Mouse (Mus musculus) liver, postnatal 0 days (tissue): ENCODE data around the gene Psg16. TPM values are rescaled to one million over a fixed set of nuclear protein-coding genes. Genes with fewer than 3 reads are reported as not detected.
A peak's percentile ranks its signal among the peaks of the same experiment; 100 is the strongest.
"Not testable (repeated sequence)": the region's sequence is repeated elsewhere in the genome, so short reads cannot be mapped to it uniquely, and the experiment has no call there.

Experiments
- ATAC-seq: fragments of 200-750 bp; cut with Nextera tagmentation; 2 replicates; pipeline ENCODE4 v1.8.0; 2017; ENCODE audit warnings: mild to moderate bottlenecking, moderate library complexity
- DNase-seq: peaks from one replicate; pipeline ENCODE4 v3.0.0-alpha.2; 2016
- H3K27ac ChIP-seq: fragments of 300-500 bp; sonication (generic); 2 replicates; pipeline ENCODE4 v1.5.1; 2014; ENCODE audit warnings: antibody characterized with exemption, moderate library complexity, mild to moderate bottlenecking, low read depth
- H3K27me3 ChIP-seq: fragments of 300-500 bp; sonication (generic); 2 replicates; pipeline ENCODE4 v1.6.1; 2014; ENCODE audit warnings: low read length, control low read depth, mixed read lengths; ENCODE audit not compliant: insufficient read depth
- H3K36me3 ChIP-seq: fragments of 300-500 bp; sonication (generic); replicated peaks from 2 replicates; pipeline ENCODE4 v1.6.1; 2014; ENCODE audit warnings: mild to moderate bottlenecking, control low read depth, low read length, moderate library complexity, mixed read lengths; ENCODE audit not compliant: insufficient read depth
- H3K4me1 ChIP-seq: fragments of 300-500 bp; sonication (generic); 2 replicates; pipeline ENCODE4 v1.6.1; 2014; ENCODE audit warnings: antibody characterized with exemption, mild to moderate bottlenecking, control low read depth; ENCODE audit not compliant: insufficient read depth
- H3K4me2 ChIP-seq: fragments of 300-500 bp; sonication (generic); 2 replicates; pipeline ENCODE4 v1.6.1; 2014; ENCODE audit warnings: low read depth, mild to moderate bottlenecking, low read length, moderate library complexity, mixed read lengths
- H3K4me3 ChIP-seq: fragments of 300-500 bp; sonication (generic); 2 replicates; pipeline ENCODE4 v1.5.1; 2014; ENCODE audit warnings: low read depth, low read length
- H3K9ac ChIP-seq: fragments of 300-500 bp; sonication (generic); replicated peaks from 2 replicates; pipeline ENCODE4 v1.6.1; 2014; ENCODE audit warnings: mild to moderate bottlenecking, moderate library complexity
- H3K9me3 ChIP-seq: fragments of 300-500 bp; sonication (generic); 2 replicates; pipeline ENCODE4 v1.6.1; 2016; ENCODE audit warnings: mild to moderate bottlenecking, control low read depth, low read length, mixed read lengths
- CTCF ChIP-seq: sonication (generic); IDR thresholded peaks from 2 replicates; pipeline ENCODE4 v1.5.1; 2016; ENCODE audit warnings: antibody characterized with exemption, low read depth
- EP300 ChIP-seq: IDR thresholded peaks from 2 replicates; pipeline ENCODE4 v1.6.1; 2016; ENCODE audit warnings: antibody characterized with exemption, low read depth, mild to moderate bottlenecking
- WGBS: fragments of 180-500 bp; shearing (Covaris S2); extraction: QIAGEN DNeasy Blood & Tissue Kit; methylation state at CpG from one replicate; pipeline ENCODE4 v1.1.7; 2014; ENCODE audit not compliant: insufficient replicate concordance; 5-methylcytosine and 5-hydroxymethylcytosine counted together
- polyA plus RNA-seq: library from polyadenylated mRNA; unstranded; fragments of >200 nt; fragmentation: Nextera tagmentation; extraction: Ambion mirVana; gene quantifications from 2 replicates; pipeline ENCODE4 v1.2.1, GENCODE M21; 2015

Psg16 gene
- polyA plus RNA-seq, 1 experiment from 2014 or later, result 0.54 TPM

DNA sequence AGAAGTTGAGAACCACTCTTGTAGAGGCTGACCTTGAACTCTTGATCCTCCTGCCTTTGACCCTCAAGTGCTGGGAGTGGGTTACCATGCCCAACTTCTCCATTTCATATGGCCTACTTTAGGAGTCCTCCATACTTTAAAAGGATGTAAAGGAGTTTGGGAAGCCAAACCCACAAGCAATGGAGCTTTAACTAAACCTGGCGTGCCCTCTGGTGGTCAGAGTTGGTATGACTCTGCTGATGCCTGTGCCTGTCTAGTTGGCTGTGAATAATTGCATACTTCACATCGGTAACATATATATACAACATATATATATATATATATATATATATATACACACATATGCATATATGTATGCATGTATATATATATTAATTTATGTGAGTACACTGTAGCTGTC lies 7.4 kb upstream of the Psg16 start:
- no peak overlapping the region for H3K4me2 ChIP-seq
- no peak overlapping the region for H3K9ac ChIP-seq
- ATAC-seq, result no peak; the same call in 1 of the 2 replicates
- TF ChIP-seq EP300, result no peak
- peak; percentile 94 for TF ChIP-seq CTCF
- 0% methylated on average over 2 of the region's 2 CpGs for WGBS
- H3K9me3 ChIP-seq, result no peaks in the 10 kb centered on the region
- H3K4me3 ChIP-seq, result no peak overlapping the region
- H3K4me1 ChIP-seq, result peaks cover 26% of the 10 kb centered on the region
- no peaks in the 10 kb centered on the region for H3K27me3 ChIP-seq
- H3K27ac ChIP-seq, result no peak overlapping the region
- DNase-seq, result peak; percentile 89
- no peaks in the 10 kb centered on the region for H3K36me3 ChIP-seq

DNA sequence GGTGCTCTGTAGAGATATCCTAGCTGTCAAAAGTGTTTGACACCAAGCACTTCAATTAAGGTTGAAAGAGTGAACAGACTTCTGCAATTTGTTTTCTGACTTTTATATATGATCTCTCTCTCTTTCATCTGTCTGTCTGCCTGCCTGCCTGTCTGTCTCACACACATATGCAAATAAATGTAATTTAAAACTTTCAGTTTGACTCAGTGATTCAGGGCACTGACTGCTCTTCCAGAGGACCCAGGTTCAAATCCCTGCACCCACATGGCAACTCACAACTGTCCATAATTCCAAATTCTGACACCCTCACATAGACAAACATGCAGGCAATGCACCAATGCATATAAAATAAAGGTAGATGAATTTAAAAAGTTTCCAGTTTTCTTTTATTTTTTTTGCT lies 6.8 kb upstream of the Psg16 start:
- Histone ChIP-seq H3K4me2 (no peak overlapping the region), H3K4me3 (no peak overlapping the region), H3K9me3 (no peaks in the 10 kb centered on the region), H3K4me1 (peaks cover 20% of the 10 kb centered on the region), H3K36me3 (no peaks in the 10 kb centered on the region), H3K27me3 (no peaks in the 10 kb centered on the region), H3K27ac (no peak overlapping the region), H3K9ac (no peak overlapping the region)
- TF ChIP-seq CTCF, result no peak
- no peak for TF ChIP-seq EP300
- ATAC-seq, result no peak
- DNase-seq, result no peak

DNA sequence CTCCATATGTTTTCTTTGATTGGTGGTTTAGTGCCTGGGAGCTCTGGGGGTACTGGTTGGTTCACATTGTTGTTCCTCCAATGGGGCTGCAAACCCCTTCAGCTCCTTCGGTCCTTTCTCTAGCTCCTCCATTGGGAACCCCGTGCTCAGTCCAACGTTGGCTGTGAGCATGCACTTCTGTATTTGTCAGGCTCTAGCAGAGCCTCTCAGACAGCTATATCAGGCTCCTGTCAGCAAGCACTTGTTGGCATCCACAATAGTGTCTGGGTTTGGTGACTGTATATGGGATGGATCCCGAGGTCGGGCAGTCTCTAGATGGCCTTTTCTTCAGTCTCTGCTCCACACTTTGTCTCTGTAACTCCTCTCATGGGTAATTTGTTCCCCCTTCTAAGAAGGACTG lies 6.2 kb upstream of the Psg16 start:
- peaks cover 14% of the 10 kb centered on the region for H3K4me1 ChIP-seq
- not testable (repeated sequence) for H3K27ac ChIP-seq, H3K36me3 ChIP-seq, H3K4me3 ChIP-seq, H3K27me3 ChIP-seq, H3K4me2 ChIP-seq, H3K9ac ChIP-seq, H3K9me3 ChIP-seq, ATAC-seq, DNase-seq
- 59% methylated on average over 5 of the region's 5 CpGs for WGBS

DNA sequence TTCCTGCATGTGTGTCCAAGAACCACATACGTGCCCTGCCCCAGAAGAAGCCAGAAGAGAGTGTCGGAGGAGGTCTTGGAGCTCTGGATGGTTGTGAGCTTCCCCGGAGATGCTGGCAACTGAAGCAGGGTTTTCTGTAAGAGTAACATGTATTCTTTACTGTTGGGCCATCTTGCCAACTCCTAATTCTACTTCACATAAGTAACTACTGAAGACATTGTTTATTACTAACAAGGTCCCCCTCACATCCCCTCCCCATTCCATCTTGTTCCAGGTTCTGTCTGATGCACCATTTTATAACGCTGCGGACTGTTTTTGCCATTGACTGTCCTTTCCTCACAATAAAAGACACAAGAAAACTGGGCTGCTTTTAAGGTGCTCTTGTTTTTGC lies 332 bp upstream of the Psg16 start:
- no peak overlapping the region for H3K4me3 ChIP-seq
- peak overlapping the region; percentile 61; the same call in 1 of the 2 replicates for H3K4me2 ChIP-seq
- DNase-seq (no peak), ATAC-seq (no peak)
- H3K9ac ChIP-seq, result no peak overlapping the region
- peaks cover 2% of the 10 kb centered on the region; the same call in 1 of the 2 replicates for H3K4me1 ChIP-seq
- 51% methylated on average over 5 of the region's 5 CpGs for WGBS
- TF ChIP-seq EP300, result no peak
- no peak for TF ChIP-seq CTCF
- 0 out of 2 replicates have a peak overlapping the region, but pooled peaks have one; percentile 77 for H3K27ac ChIP-seq
- H3K9me3 ChIP-seq, result no peaks in the 10 kb centered on the region
- no peaks in the 10 kb centered on the region for H3K27me3 ChIP-seq
- no peaks in the 10 kb centered on the region for H3K36me3 ChIP-seq

DNA sequence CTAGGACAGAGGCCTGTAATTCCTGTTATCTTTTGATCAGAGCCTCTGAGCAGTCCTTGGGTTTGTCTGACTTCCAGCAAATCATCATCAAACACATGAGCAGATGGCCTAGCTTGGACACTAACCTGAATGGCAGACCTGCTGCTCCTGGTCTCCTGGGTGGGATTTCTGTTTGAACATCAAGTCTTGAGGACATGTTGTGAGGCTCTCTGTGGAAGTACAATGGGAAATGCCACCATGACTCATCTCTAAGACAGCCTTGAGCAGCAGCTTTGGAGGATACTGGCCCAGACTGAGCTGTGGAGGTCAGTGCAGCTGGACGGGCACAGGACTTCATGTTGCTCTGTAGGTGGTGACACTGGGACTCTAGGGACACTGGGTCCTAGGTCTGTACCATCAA lies 2.7 kb downstream of the Psg16 start:
- Histone ChIP-seq H3K4me1 (peaks cover 2% of the 10 kb centered on the region; the same call in 1 of the 2 replicates), H3K4me3 (no peak overlapping the region), H3K36me3 (no peaks in the 10 kb centered on the region), H3K27me3 (no peaks in the 10 kb centered on the region), H3K9me3 (no peaks in the 10 kb centered on the region), H3K9ac (no peak overlapping the region), H3K4me2 (no peak overlapping the region), H3K27ac (no peak overlapping the region)
- DNase-seq, result no peak
- no peak for ATAC-seq
- TF ChIP-seq CTCF, result no peak
- no peak for TF ChIP-seq EP300
- WGBS, result 80% methylated on average over 1 of the region's 1 CpGs

DNA sequence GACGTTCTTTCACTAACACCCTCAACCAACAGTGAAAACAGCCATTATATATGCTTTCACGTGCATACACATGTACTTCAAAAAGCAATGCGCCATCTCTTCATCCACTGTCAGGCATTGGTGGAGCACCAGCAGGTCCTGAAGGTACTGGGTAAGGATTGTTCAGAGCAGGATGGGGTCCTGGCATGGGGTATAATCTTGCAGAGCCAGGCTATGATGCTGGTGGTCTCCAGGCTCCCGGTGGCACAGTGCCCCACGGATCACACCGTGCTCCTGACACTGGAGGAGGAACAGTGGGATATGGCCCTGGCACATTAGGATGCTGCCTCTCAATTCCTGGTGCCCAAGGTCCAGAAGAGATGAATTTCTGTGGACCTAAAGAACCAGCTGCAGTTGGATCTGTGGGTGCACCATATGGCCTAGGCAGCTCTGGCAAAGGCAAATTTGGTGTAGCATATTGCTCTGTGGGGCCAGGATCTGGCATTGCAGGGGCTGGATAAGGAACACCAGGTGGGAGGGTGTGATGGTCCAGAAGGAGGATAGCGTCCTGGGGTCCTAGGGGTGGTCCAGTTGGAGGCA lies 4.3 kb downstream of the Psg16 start:
- no peak overlapping the region for H3K9ac ChIP-seq
- H3K27me3 ChIP-seq, result no peaks in the 10 kb centered on the region
- no peak for DNase-seq
- H3K4me1 ChIP-seq, result peaks cover 2% of the 10 kb centered on the region; the same call in 1 of the 2 replicates
- 74% methylated on average over 7 of the region's 7 CpGs for WGBS
- H3K27ac ChIP-seq, result no peak overlapping the region
- no peaks in the 10 kb centered on the region for H3K9me3 ChIP-seq
- TF ChIP-seq EP300, result no peak
- no peak for TF ChIP-seq CTCF
- no peaks in the 10 kb centered on the region for H3K36me3 ChIP-seq
- H3K4me3 ChIP-seq, result no peak overlapping the region
- no peak overlapping the region for H3K4me2 ChIP-seq
- no peak for ATAC-seq

DNA sequence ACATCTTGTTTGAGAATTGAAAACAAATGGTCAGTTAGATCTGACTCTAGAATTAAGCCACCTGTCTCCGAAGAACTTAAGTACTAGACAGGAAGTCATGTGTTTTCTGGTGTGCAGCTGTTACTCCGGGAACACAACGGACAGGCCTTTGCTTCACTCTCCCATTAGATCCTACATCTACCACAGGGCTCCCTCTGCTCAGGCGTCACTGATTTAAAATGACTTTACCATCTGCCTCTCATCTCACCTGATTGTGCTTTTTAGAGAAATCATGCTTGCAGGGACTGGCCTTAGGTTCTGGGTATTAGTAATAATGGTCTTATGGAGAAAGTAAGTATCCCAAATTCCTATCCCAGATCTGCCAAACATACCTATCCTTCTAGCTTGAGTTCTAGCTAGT lies 8.9 kb downstream of the Psg16 start:
- no peak overlapping the region for H3K4me2 ChIP-seq
- H3K36me3 ChIP-seq, result no peaks in the 10 kb centered on the region
- 71% methylated on average over 4 of the region's 4 CpGs for WGBS
- H3K9ac ChIP-seq, result no peak overlapping the region
- no peaks in the 10 kb centered on the region for H3K4me1 ChIP-seq
- no peak overlapping the region for H3K4me3 ChIP-seq
- H3K27ac ChIP-seq, result no peak overlapping the region
- H3K9me3 ChIP-seq, result no peaks in the 10 kb centered on the region
- ATAC-seq, result no peak
- TF ChIP-seq EP300 (no peak), CTCF (no peak)
- H3K27me3 ChIP-seq, result no peaks in the 10 kb centered on the region
- DNase-seq, result no peak
